Mouse (Mus musculus): ENCODE data around the gene Tcea2. TPM values are rescaled to one million over a fixed set of nuclear protein-coding genes. Genes with fewer than 3 reads are reported as not detected.

The Tcea2 gene
- polyA plus RNA-seq, 1 experiment from 2014 or later = 13.5 TPM

- ATAC-seq (replicated peaks; ENCODE audit: insufficient number of reproducible peaks, low FRiP score, low TSS enrichment) = no peak
- Histone ChIP-seq H3K9ac (ENCODE audit: low read depth, low read length) (peak overlapping the region; percentile 65), H3K27ac (ENCODE audit: low read depth, low read length) (no peak overlapping the region)
Measured at GRCm38 (mm10) chr2:181670285-181670912, 9.7 kb upstream of the Tcea2 start.

DNA sequence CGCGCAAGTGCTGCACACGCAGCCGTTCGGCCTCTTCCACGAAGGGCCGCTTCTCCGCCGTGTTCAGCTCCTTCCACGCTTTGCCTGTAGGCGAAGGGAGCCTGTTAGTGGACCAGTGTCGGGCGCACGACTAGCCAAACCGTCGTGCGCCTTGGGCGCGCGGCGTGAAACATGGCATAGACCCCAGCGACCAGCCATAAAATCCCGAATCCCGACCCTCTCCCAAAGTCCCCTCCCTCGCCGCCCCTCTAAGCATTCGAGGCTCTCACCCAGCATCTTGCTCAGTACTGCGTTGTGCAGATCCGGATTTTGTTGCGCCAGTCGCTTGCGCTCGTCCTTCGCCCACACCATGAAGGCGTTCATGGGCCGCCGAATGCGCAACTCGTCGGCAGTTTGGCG, 9.2 kb upstream of the Tcea2 start:
- Histone ChIP-seq H3K9ac (ENCODE audit: low read depth, low read length) (peak overlapping the region; percentile 65), H3K4me3 (ENCODE audit: low read depth, low read length) (peak overlapping the region; percentile 56), H3K27ac (ENCODE audit: low read depth, low read length) (no peak overlapping the region), H3K4me2 (peak overlapping the region; percentile 83), H3K9me3 (replicated peaks; ENCODE audit: control insufficient read depth, low read length) (no peaks in the 10 kb centered on the region), H3K4me1 (ENCODE audit: control insufficient read depth, insufficient read depth, low read length) (peaks cover 14% of the 10 kb centered on the region), H3K36me3 (ENCODE audit: control insufficient read depth, insufficient read depth, low read length) (no peaks in the 10 kb centered on the region), H3K27me3 (ENCODE audit: control insufficient read depth, insufficient read depth, low read length) (peaks cover 64% of the 10 kb centered on the region)
- ATAC-seq (replicated peaks; ENCODE audit: insufficient number of reproducible peaks, low FRiP score, low TSS enrichment) = no peak
- WGBS (ENCODE audit: insufficient replicate concordance) = under 1% methylated on average over 41 of the region's 41 CpGs

More at GRCm38 (mm10) chr2:181670285-181670912, 9.7 kb upstream of the Tcea2 start:
- WGBS (ENCODE audit: insufficient replicate concordance) = 4% methylated on average over 54 of the region's 56 CpGs
- Histone ChIP-seq H3K4me2 (peak overlapping the region; percentile 83), H3K4me1 (ENCODE audit: control insufficient read depth, insufficient read depth, low read length) (peaks cover 10% of the 10 kb centered on the region), H3K4me3 (ENCODE audit: low read depth, low read length) (peak overlapping the region; percentile 56), H3K9me3 (replicated peaks; ENCODE audit: control insufficient read depth, low read length) (no peaks in the 10 kb centered on the region), H3K36me3 (ENCODE audit: control insufficient read depth, insufficient read depth, low read length) (no peaks in the 10 kb centered on the region), H3K27me3 (ENCODE audit: control insufficient read depth, insufficient read depth, low read length) (peaks cover 64% of the 10 kb centered on the region)

- Histone ChIP-seq H3K36me3 (ENCODE audit: control insufficient read depth, insufficient read depth, low read length) (no peaks in the 10 kb centered on the region), H3K27me3 (ENCODE audit: control insufficient read depth, insufficient read depth, low read length) (peaks cover 64% of the 10 kb centered on the region), H3K4me2 (peak within 1 kb of the TSS; percentile 83), H3K9ac (ENCODE audit: low read depth, low read length) (peak within 1 kb of the TSS; percentile 65), H3K9me3 (replicated peaks; ENCODE audit: control insufficient read depth, low read length) (no peaks in the 10 kb centered on the region), H3K27ac (ENCODE audit: low read depth, low read length) (no peak within 1 kb of the TSS), H3K4me3 (ENCODE audit: low read depth, low read length) (peak within 1 kb of the TSS; percentile 56), H3K4me1 (ENCODE audit: control insufficient read depth, insufficient read depth, low read length) (peaks cover 14% of the 10 kb centered on the region)
- ATAC-seq (replicated peaks; ENCODE audit: insufficient number of reproducible peaks, low FRiP score, low TSS enrichment) = peak; percentile 48; the same call in 1 of the 2 replicates
- 0% methylated on average over 43 of the region's 43 CpGs for WGBS (ENCODE audit: insufficient replicate concordance)
Measured at GRCm38 (mm10) chr2:181671326-181671725, 8.8 kb upstream of the Tcea2 start, which contains the start of gene Sox18. Sox18 (minus strand) TSS chr2:181671640.

DNA sequence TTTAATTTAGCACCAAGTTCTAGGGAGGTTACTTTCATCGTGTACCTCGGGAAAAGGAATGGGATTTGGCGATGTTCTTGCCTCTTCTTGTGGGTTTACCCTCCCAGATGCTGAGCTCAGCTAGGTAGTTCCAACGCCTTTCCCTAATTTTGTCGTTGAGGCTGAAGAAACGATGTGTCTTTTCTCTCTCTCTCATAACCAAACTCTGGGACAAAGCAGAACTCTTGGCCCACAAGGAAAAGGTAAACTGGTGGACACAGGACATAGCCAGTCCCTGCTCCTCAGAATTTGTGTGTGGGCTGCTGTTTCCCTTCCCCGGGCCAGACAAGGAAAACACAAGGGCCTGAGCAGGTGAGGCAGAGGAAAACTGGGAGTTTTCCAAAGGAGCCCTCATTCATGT, 8.1 kb upstream of the Tcea2 start:
- H3K4me3 ChIP-seq (ENCODE audit: low read depth, low read length) = peak overlapping the region; percentile 56; the same call in 1 of the 2 replicates
- no peaks in the 10 kb centered on the region for H3K36me3 ChIP-seq (ENCODE audit: control insufficient read depth, insufficient read depth, low read length)
- ATAC-seq (replicated peaks; ENCODE audit: insufficient number of reproducible peaks, low FRiP score, low TSS enrichment) = no peak
- H3K27me3 ChIP-seq (ENCODE audit: control insufficient read depth, insufficient read depth, low read length) = peaks cover 64% of the 10 kb centered on the region
- H3K4me2 ChIP-seq = peak overlapping the region; percentile 83
- WGBS (ENCODE audit: insufficient replicate concordance) = 22% methylated on average over 7 of the region's 7 CpGs
- H3K27ac ChIP-seq (ENCODE audit: low read depth, low read length) = no peak overlapping the region
- H3K9me3 ChIP-seq (replicated peaks; ENCODE audit: control insufficient read depth, low read length) = no peaks in the 10 kb centered on the region
- H3K4me1 ChIP-seq (ENCODE audit: control insufficient read depth, insufficient read depth, low read length) = peaks cover 14% of the 10 kb centered on the region
- H3K9ac ChIP-seq (ENCODE audit: low read depth, low read length) = no peak overlapping the region

GRCm38 (mm10) chr2:181673501-181673900, 6.6 kb upstream of the Tcea2 start:
- H3K9me3 ChIP-seq (replicated peaks; ENCODE audit: control insufficient read depth, low read length) = no peaks in the 10 kb centered on the region
- H3K9ac ChIP-seq (ENCODE audit: low read depth, low read length) = no peak overlapping the region
- ATAC-seq (replicated peaks; ENCODE audit: insufficient number of reproducible peaks, low FRiP score, low TSS enrichment) = no peak
- no peaks in the 10 kb centered on the region for H3K36me3 ChIP-seq (ENCODE audit: control insufficient read depth, insufficient read depth, low read length)
- H3K4me2 ChIP-seq = no peak overlapping the region
- 65% methylated on average over 1 of the region's 1 CpGs for WGBS (ENCODE audit: insufficient replicate concordance)
- no peak overlapping the region for H3K4me3 ChIP-seq (ENCODE audit: low read depth, low read length)
- peaks cover 14% of the 10 kb centered on the region for H3K4me1 ChIP-seq (ENCODE audit: control insufficient read depth, insufficient read depth, low read length)
- peaks cover 58% of the 10 kb centered on the region for H3K27me3 ChIP-seq (ENCODE audit: control insufficient read depth, insufficient read depth, low read length)
- no peak overlapping the region for H3K27ac ChIP-seq (ENCODE audit: low read depth, low read length)

DNA sequence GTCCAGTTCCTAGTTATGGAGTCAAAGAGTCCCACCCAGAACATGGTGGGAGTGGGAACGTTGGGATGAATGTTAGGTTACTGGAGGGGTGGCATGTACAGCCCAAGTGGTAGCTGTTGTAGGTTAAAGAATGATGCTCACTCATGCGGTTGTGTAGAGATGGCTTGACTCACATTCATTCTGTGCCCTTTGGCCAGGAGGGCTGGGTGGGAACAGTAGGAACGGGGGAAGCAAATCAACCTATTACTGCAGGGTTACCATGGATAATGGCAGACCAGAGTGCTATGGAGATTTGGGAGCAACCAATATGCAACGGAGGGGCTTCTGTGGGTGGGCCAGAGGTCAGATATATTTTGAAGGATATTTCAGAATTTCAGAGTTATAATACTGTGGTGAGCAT, 5.2 kb upstream of the Tcea2 start:
- Histone ChIP-seq H3K4me3 (ENCODE audit: low read depth, low read length) (no peak overlapping the region), H3K36me3 (ENCODE audit: control insufficient read depth, insufficient read depth, low read length) (no peaks in the 10 kb centered on the region), H3K27ac (ENCODE audit: low read depth, low read length) (0 out of 2 replicates have a peak overlapping the region, but pooled peaks have one; percentile 22), H3K27me3 (ENCODE audit: control insufficient read depth, insufficient read depth, low read length) (peaks cover 44% of the 10 kb centered on the region), H3K4me2 (peak overlapping the region; percentile 61), H3K9me3 (replicated peaks; ENCODE audit: control insufficient read depth, low read length) (no peaks in the 10 kb centered on the region), H3K4me1 (ENCODE audit: control insufficient read depth, insufficient read depth, low read length) (peaks cover 14% of the 10 kb centered on the region), H3K9ac (ENCODE audit: low read depth, low read length) (no peak overlapping the region)
- 76% methylated on average over 4 of the region's 4 CpGs for WGBS (ENCODE audit: insufficient replicate concordance)
- ATAC-seq (replicated peaks; ENCODE audit: insufficient number of reproducible peaks, low FRiP score, low TSS enrichment) = no peak

DNA sequence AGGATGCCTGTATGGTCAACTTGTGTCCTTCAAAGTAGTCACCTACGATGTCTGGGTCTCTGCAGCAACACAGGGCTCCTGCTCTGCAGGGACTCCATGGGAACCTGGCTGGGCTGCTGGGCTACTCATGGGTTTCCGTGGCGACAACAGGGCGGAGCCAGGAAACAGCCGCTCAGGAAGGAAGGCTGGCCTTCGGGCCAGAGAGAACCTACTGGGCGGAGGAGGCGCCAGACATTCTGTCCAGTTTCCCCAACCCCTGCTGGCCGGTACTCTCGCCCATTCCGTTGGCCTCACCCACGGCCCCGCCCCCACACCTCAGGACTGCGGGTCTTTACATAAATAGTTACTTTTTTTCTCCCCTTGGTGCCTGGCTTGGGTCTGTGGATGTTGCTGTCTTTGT, 4.7 kb upstream of the Tcea2 start:
- peak overlapping the region; percentile 61 for H3K4me2 ChIP-seq
- WGBS (ENCODE audit: insufficient replicate concordance) = under 1% methylated on average over 14 of the region's 14 CpGs
- H3K9ac ChIP-seq (ENCODE audit: low read depth, low read length) = peak overlapping the region; percentile 54

DNA sequence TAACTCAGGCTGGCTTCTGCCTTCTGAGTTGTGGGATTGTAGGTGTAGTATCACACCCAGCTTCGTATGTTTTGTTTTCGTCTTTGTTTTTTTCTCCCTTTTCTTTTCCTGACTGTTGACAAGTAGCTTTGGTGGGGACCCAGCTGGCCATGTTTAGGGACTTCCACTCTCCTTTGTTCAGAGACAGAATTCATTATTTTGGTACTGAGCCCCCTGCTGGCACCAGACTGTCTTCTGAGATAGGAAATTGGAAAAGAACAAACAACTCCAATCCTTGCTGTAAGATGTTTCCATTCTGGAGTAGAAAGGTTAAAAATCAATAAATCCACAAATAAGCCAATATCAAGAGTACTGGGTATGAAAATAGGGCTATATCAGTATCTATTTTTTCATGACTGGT, 3.7 kb upstream of the Tcea2 start:
- Histone ChIP-seq H3K27ac (ENCODE audit: low read depth, low read length) (peak overlapping the region; percentile 50; the same call in 1 of the 2 replicates), H3K36me3 (ENCODE audit: control insufficient read depth, insufficient read depth, low read length) (no peaks in the 10 kb centered on the region), H3K27me3 (ENCODE audit: control insufficient read depth, insufficient read depth, low read length) (peaks cover 29% of the 10 kb centered on the region), H3K4me2 (no peak overlapping the region), H3K9ac (ENCODE audit: low read depth, low read length) (no peak overlapping the region), H3K9me3 (replicated peaks; ENCODE audit: control insufficient read depth, low read length) (no peaks in the 10 kb centered on the region), H3K4me1 (ENCODE audit: control insufficient read depth, insufficient read depth, low read length) (peaks cover 9% of the 10 kb centered on the region), H3K4me3 (ENCODE audit: low read depth, low read length) (no peak overlapping the region)
- WGBS (ENCODE audit: insufficient replicate concordance) = 41% methylated on average over 2 of the region's 2 CpGs
- ATAC-seq (replicated peaks; ENCODE audit: insufficient number of reproducible peaks, low FRiP score, low TSS enrichment) = no peak

More for the DNA sequence above, 4.7 kb upstream of the Tcea2 start:
- Histone ChIP-seq H3K27ac (ENCODE audit: low read depth, low read length) (0 out of 2 replicates have a peak overlapping the region, but pooled peaks have one; percentile 22), H3K4me3 (ENCODE audit: low read depth, low read length) (no peak overlapping the region; the same call in 1 of the 2 replicates), H3K4me1 (ENCODE audit: control insufficient read depth, insufficient read depth, low read length) (peaks cover 9% of the 10 kb centered on the region), H3K36me3 (ENCODE audit: control insufficient read depth, insufficient read depth, low read length) (no peaks in the 10 kb centered on the region), H3K9me3 (replicated peaks; ENCODE audit: control insufficient read depth, low read length) (no peaks in the 10 kb centered on the region), H3K27me3 (ENCODE audit: control insufficient read depth, insufficient read depth, low read length) (peaks cover 39% of the 10 kb centered on the region)
- ATAC-seq (replicated peaks; ENCODE audit: insufficient number of reproducible peaks, low FRiP score, low TSS enrichment) = 0 out of 2 replicates have a peak, but pooled peaks have one; percentile 8

Measured in heart, embryonic 11.5 days (tissue).